Mouse (Mus musculus) ES-Bruce4 (cell line): ENCODE results near the gene Spsb2. TPM values are rescaled to one million over a fixed set of nuclear protein-coding genes. Genes with fewer than 3 reads are reported as not detected.
"Not testable (repeated sequence)": the region's sequence is repeated elsewhere in the genome, so short reads cannot be mapped to it uniquely, and the experiment has no call there.

ENCODE experiments used
- H3K27ac ChIP-seq: 2 replicates; pipeline ENCODE4 v1.5.1; 2012; ENCODE audit warnings: low read length, inconsistent platforms; ENCODE audit not compliant: insufficient read depth
- H3K27me3 ChIP-seq: 2 replicates; pipeline ENCODE4 v1.6.1; 2012; ENCODE audit warnings: mild to moderate bottlenecking, low read length, inconsistent platforms; ENCODE audit not compliant: control insufficient read depth, poor library complexity, insufficient read depth, severe bottlenecking
- H3K36me3 ChIP-seq: 2 replicates; pipeline ENCODE4 v1.6.1; 2012; ENCODE audit warnings: inconsistent platforms, mild to moderate bottlenecking, low read length, moderate library complexity; ENCODE audit not compliant: control insufficient read depth, poor library complexity, insufficient read depth, severe bottlenecking
- H3K4me1 ChIP-seq: one replicate; pipeline ENCODE4 v1.8.1; 2011; ENCODE audit warnings: low read length; ENCODE audit not compliant: control insufficient read depth, insufficient read depth
- H3K4me3 ChIP-seq: 2 replicates; pipeline ENCODE4 v1.5.1; 2011; ENCODE audit warnings: low read depth, mild to moderate bottlenecking, low read length
- H3K9ac ChIP-seq: 2 replicates; pipeline ENCODE4 v1.6.1; 2012; ENCODE audit warnings: low read depth, mild to moderate bottlenecking, inconsistent platforms; ENCODE audit not compliant: poor library complexity, severe bottlenecking
- H3K9me3 ChIP-seq: replicated peaks from 2 replicates; pipeline ENCODE4 v1.6.1; 2012; ENCODE audit warnings: mild to moderate bottlenecking, low read length, inconsistent platforms; ENCODE audit not compliant: control insufficient read depth, poor library complexity, insufficient read depth, severe bottlenecking
- CTCF ChIP-seq: IDR thresholded peaks from one replicate; pipeline ENCODE4 v1.8.1; 2011; ENCODE audit warnings: low read depth, low read length
- EP300 ChIP-seq: IDR thresholded peaks from 2 replicates; pipeline ENCODE4 v1.6.1; 2011; ENCODE audit warnings: low read depth, low read length; ENCODE audit not compliant: insufficient read depth
- POLR2A ChIP-seq: IDR thresholded peaks from one replicate; pipeline ENCODE4 v1.8.1; 2011; ENCODE audit warnings: low read length; ENCODE audit not compliant: insufficient read depth
- polyA plus RNA-seq: library from polyadenylated mRNA; stranded (reverse); fragments of >200 nt; gene quantifications from 2 replicates; pipeline ENCODE4 v1.2.4, GENCODE M21; 2011; ENCODE audit warnings: low read depth; ENCODE audit not compliant: missing spikeins, insufficient read depth, insufficient read length

Spsb2 gene
- polyA plus RNA-seq, 1 experiment = 4.6 TPM

DNA sequence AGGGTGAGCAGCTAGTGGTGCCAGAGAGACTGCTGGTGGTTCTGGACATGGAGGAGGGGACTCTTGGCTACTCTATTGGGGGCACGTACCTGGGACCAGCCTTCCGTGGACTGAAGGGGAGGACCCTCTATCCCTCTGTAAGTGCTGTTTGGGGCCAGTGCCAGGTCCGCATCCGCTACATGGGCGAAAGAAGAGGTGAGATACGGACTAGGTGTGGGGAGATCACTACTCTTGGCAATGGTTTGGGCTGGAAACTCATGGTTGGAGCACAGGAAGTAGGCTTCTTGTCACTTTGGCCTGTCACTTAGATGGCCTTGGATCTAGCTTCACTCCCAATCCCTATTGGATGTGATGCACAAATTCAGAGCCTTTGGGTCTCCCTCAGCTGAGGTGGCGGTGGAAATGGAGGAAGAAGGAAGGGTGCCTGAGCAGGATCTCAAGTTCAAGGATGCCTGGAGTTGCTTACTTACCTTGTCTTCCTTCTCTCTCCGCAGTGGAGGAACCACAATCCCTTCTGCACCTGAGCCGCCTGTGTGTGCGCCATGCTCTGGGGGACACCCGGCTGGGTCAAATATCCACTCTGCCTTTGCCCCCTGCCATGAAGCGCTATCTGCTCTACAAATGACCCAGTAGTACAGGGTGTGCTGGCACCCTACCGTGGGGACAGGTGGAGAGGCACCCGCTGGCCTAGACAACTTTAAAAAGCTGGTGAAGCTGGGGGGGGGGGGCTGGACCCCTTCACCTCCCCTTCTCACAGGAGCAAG lies 1.5 kb downstream of the Spsb2 start:
- Histone ChIP-seq H3K36me3 (peaks cover 8% of the 10 kb centered on the region), H3K4me3 (peak overlapping the region; percentile 41), H3K9ac (peak overlapping the region; percentile 75; the same call in 1 of the 2 replicates), H3K27ac (no peak overlapping the region), H3K27me3 (no peaks in the 10 kb centered on the region), H3K9me3 (no peaks in the 10 kb centered on the region), H3K4me1 (no peaks in the 10 kb centered on the region)
- TF ChIP-seq EP300 (0 out of 2 replicates have a peak, but pooled peaks have one; percentile 1), CTCF (no peak)

DNA sequence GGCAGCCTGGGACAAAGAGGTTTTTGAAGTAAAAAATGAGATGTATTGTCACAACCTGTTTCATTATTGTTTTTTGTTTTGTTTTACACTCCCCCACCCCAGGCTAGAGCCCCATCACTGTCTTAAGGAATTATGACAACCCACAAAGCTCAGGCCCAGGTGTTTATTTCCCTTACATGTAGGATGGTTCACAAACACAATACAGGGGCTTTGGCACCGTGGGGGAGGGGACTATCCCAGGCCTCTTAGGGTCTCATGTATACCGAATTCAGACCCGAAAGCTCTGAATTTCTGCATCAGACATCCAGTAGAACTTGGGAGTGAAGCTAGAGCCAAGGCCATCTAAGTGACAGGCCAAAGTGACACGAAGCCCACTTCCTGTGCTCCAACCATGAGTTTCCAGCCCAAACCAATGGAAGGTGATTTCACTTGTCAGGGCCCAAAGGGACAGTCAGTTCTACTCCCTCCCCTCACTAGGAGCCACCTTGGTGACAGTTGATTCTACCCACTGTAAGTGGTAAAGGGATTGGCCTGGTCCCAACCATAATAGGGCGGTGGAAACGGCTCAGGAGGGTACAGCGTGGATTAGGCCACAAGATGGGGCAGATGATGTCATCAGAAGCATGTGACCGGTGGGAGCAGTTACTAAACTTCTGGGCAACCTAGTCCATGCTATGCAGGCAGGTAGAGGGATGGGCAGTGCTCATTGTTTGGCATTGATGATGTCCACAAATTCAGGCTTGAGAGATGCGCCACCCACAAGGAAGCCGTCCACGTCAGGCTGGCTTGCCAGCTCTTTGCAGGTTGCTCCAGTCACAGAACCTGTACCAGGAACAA lies 2.3 kb downstream of the Spsb2 start:
- not testable (repeated sequence) for H3K4me3 ChIP-seq, H3K27me3 ChIP-seq, H3K9ac ChIP-seq, H3K9me3 ChIP-seq, H3K27ac ChIP-seq, H3K4me1 ChIP-seq, H3K36me3 ChIP-seq

DNA sequence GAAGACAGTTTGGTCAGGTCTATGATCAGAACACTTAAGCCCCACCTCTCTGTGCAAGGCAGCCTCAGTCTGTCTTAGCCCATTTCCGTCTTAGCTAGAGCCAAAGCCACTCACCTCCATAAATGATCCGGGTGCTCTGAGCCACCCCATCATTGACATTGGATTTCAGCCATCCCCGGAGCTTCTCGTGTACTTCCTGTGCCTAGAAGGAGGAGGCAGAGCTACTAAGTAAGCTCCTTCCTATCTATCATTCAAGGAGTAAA lies 2.9 kb downstream of the Spsb2 start:
- Histone ChIP-seq H3K36me3 (peaks cover 8% of the 10 kb centered on the region), H3K27me3 (no peaks in the 10 kb centered on the region), H3K4me1 (no peaks in the 10 kb centered on the region), H3K4me3 (no peak overlapping the region), H3K9me3 (no peaks in the 10 kb centered on the region), H3K27ac (no peak overlapping the region), H3K9ac (no peak overlapping the region)
- TF ChIP-seq EP300 (no peak), CTCF (no peak), POLR2A (no peak)

DNA sequence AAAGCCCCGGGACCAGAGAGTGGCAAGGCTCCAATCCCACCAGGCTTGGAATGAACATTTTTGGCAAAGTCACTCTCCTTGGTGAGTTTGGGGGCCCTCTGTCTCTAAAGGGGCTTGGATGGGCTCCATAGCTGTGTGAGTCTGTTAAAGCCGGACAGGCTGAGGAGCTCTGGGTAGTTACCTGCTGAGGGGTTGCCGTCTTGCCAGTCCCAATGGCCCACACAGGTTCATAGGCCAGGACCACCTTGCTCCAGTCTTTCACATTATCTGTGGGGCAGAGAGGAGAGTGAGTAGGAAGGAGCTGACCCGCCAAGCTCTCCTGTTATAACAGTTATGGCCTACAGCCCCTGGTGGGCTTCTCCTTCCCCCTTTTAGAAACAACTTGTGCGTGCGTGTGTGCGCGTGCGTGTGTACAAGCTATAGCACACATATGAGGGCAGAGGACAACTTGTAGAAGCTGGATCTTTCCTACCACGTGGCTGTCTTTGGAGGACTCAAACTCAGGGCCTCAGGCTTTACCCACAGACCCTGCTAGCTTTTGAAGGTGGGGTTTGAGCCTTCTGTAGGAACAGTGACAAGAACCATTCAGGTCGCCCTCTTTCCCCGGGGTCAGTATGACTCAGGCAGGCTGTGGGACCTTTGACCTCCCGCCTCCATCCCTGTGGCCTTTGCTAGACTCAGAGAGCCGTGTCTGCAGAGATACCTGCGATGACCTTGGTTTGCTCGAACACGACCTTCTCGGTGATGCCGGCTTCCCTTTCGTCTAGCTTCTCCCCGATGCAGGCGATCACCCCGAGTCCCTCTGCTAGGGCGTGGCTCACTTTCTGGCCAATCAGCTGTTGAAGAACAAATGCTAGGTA lies 3.5 kb downstream of the Spsb2 start:
- Histone ChIP-seq H3K4me1 (no peaks in the 10 kb centered on the region), H3K9me3 (no peaks in the 10 kb centered on the region), H3K27ac (no peak overlapping the region), H3K27me3 (no peaks in the 10 kb centered on the region), H3K4me3 (peak overlapping the region; percentile 90), H3K9ac (no peak overlapping the region), H3K36me3 (peaks cover 8% of the 10 kb centered on the region)
- no peak for TF ChIP-seq CTCF
- TF ChIP-seq POLR2A = no peak
- no peak for TF ChIP-seq EP300

DNA sequence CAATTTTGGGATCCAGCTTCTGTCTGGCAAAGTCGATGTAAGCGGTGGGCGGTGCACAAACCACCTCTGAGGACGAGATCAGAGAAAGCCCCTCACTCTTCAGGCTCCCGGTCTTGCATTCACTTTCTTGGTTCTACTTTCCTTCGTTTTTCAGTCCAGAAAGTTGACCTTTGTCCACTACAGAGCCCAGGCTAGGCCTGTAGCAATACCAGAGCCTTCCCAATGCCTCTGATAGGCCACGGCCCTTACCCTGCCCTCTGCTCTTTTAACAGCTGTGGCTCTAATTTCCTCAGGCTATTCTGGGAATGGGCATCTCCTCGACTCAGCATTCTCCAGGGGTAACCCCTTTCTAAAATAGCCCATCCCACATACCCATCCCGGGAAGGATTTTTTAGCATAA lies 4.4 kb downstream of the Spsb2 start:
- no peak for TF ChIP-seq EP300
- no peak for TF ChIP-seq POLR2A
- TF ChIP-seq CTCF = no peak
- no peaks in the 10 kb centered on the region for H3K9me3 ChIP-seq
- H3K4me1 ChIP-seq = no peaks in the 10 kb centered on the region
- H3K9ac ChIP-seq = peak overlapping the region; percentile 77
- no peak overlapping the region for H3K27ac ChIP-seq
- H3K4me3 ChIP-seq = peak overlapping the region; percentile 90
- peaks cover 11% of the 10 kb centered on the region for H3K36me3 ChIP-seq
- H3K27me3 ChIP-seq = no peaks in the 10 kb centered on the region

DNA sequence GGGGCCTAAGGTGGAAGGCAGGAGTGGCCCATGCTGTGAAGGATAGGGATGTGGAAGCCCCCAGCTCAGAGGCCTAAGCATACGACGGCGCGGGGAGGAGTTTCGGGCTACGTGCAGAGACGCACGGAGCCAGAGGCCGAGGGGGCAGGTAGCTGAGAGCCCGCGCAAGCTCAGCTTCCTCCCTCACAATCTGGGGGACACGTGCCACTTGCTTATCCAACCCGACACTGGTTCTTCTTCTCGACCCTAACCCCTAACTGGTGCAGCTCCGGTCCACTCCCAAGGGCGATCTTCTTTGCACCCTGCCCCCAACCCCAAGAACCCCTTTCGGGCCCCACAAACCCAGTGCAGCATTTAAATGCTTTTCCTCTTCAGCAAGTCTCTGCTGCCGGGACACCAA lies 5.0 kb downstream of the Spsb2 start:
- Histone ChIP-seq H3K9ac (peak overlapping the region; percentile 77), H3K4me1 (no peaks in the 10 kb centered on the region), H3K27ac (no peak overlapping the region), H3K36me3 (peaks cover 11% of the 10 kb centered on the region), H3K4me3 (peak overlapping the region; percentile 90), H3K9me3 (no peaks in the 10 kb centered on the region), H3K27me3 (no peaks in the 10 kb centered on the region)
- TF ChIP-seq POLR2A = no peak
